Mouse (Mus musculus): ENCODE data around the gene Alox8.

- TF ChIP-seq CTCF (IDR thresholded peaks at IDR 0.05; ENCODE audit: low read depth, low read length) (no peak), TAL1 (conservative IDR thresholded peaks at IDR 0.05; ENCODE audit: low read depth, low read length) (no peak), POLR2AphosphoS5 (IDR thresholded peaks at IDR 0.05; ENCODE audit: insufficient replicate concordance, low read depth, low read length) (no peak)
Measured at GRCm38 (mm10) chr11:69147546-69147945, 50.1 kb downstream of the Alox8 start.
